Mouse (Mus musculus) cortical plate, adult 2 months (tissue): ENCODE results near the gene Arap2.

Source experiments
- CTCF ChIP-seq: fragments of 200-500 bp; IDR thresholded peaks from 2 replicates; pipeline ENCODE4 v1.5.1; 2011; ENCODE audit warnings: mild to moderate bottlenecking, control low read depth, low read length; ENCODE audit not compliant: insufficient read depth; ENCODE audit errors: extremely low read depth
- POLR2A ChIP-seq: fragments of 200-500 bp; IDR thresholded peaks from 2 replicates; pipeline ENCODE4 v1.6.1; 2011; ENCODE audit warnings: mild to moderate bottlenecking, low read length, control low read depth; ENCODE audit not compliant: insufficient read depth; ENCODE audit errors: extremely low read depth

GRCm38 (mm10) chr5:62677390-62677789, 88.6 kb downstream of the Arap2 start:
- TF ChIP-seq POLR2A (no peak), CTCF (no peak)
